Mouse (Mus musculus) ES-CJ7 (cell line): ENCODE measurements at regions not wholly inside any gene's neighbourhood (a gene's known extent, or its start where the extent isn't known, plus 50 kb on each side); places are given as distances from the start of the nearest gene placed in this dataset.

ENCODE experiments used
- DNase-seq: peaks from one replicate; pipeline ENCODE4 v3.0.0; 2011; ENCODE audit warnings: low read depth, low spot score

DNA sequence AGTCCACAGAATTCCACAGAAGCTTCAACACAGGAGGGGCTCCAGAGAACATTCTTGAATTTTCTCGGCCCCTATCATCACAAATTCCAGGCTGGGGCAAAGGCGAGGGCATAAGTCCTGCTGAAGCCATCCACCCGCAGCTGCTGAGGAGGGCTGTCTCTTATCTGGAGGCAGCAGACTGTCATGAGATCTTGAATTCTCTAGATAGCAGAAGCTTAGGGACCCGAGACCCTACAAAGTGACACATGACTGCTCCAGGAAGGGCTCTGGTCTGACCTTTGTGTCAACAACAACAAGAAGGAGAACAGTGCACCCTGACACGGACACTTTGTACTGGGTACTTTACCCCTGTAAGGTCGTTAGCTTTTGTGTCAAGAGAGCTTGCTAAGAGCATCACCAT is 57.2 kb downstream of the Lao1 start:
- no peak for DNase-seq

- peak; percentile 57 for DNase-seq
Observed at GRCm38 (mm10) chr4:119019013-119019781, 57.8 kb downstream of the Lao1 start.

- no peak for DNase-seq
Observed at GRCm38 (mm10) chr4:119022338-119022737, 61.0 kb downstream of the Lao1 start.

DNA sequence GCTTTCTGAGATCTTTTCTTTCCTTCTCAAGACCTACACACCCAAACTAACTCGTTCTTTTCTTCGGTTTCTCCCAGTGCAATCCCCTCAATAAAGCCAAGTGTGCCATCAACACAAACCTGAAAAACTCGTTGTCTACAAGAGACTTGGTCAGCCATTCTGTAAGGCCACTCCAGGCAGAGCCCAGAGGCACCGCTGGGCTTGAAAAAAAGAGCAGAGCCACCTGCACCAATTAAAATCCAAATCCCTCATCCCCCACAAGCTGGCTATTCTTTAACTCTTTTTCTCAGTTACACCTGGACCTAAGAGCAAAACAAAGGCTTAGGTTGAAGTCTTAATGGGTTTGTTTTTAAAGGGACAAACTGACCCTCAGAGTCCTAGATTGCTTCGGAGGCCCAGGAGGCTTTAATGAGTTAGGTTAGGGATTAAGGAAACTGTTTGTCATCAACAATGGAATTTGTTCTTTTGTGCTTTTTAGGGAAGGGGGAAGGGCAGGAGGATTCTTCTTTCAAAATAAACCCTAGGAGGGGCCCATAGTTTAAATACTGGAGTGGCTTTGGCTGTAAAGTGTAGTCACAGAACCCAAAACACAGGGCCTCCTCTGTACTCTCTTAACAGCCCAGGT is 65.0 kb downstream of the Lao1 start:
- peak; percentile 66 for DNase-seq

DNA sequence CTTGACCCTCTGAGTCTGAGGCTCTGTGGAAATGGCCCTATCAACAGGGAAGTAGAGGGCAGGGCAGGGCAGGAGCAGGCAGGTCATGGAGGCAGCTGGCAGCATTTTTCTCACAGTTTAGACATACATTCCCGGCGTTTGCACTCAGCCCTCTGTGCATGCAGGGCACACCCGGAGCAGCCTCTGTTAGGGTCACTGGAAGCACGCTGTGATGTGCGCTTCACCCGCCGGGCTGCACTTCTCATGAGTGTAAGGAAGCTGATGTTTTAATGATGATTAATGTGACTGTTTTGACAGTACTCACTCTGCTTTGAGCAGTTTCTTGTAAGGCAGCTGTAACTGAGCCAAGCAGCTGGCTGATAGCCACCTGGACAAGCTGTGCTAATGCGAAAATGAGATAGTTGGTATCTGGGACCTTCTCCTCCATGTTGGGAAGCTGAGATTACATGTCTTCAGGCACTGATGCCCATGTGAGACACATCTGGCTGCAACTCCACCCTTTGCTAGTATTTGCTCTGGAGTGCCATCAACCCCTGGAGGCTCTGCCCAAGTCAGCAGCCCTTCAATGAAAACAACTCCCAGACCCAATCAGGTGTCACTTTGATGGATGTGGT is 66.9 kb downstream of the Lao1 start:
- no peak for DNase-seq

DNA sequence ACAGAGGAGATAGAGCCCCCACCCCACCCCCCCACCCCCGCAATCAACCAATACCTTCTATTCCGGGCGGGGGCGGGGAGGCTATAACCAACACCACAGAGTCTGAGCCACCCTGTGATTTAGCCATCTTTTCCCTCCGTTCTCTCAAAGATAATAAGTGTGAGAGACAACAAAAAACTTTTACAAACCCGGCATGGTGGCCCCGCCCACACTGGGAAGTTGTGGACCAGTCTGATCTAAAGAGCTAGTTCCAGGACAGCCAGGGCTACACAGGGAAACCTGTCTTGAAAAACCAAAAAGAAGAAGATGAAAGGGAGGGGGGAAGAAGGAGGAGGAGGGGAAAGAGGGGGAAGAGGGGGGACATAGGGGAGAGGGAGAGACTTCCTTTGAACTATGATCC is 67.7 kb downstream of the Lao1 start:
- DNase-seq, result no peak

DNA sequence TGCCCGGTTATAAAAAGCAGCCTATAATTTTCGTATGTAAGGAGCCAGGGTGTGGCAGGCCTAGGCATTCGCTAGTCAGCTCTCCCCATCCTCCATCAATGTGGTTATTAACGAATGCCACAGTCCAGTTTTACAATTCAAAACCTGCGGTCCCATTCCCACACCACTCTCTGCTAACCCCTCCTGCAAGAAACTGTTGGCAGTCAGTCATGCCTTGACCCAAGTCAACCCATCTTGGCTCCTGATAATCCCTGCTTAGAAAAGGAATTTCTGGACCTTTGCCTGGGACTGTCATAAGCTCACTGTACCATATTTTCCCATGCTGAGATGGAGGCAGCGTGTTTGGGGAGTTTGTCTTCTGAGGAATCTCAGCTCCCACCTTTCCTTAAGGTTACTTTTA is 68.4 kb downstream of the Lao1 start:
- DNase-seq, result no peak

DNA sequence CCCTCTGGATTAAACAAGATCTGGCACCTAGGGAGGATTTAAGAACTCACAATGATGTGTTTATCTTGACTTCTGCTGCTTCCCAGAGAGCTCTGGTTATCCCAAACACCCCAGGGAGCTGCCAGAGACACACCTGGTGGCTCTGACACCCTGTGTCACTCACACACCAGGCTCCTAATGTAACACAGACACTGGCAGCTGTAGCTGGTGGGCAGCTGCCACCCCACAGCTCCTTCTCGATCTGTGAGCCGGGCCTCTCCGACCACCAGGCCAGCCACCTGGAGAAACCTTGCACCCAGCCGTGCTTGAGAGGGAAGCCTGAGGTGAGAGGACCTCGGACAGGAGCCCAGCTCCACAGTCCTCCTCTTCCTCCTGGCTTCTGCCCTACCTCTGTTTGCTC is 69.5 kb downstream of the Lao1 start:
- no peak for DNase-seq

DNA sequence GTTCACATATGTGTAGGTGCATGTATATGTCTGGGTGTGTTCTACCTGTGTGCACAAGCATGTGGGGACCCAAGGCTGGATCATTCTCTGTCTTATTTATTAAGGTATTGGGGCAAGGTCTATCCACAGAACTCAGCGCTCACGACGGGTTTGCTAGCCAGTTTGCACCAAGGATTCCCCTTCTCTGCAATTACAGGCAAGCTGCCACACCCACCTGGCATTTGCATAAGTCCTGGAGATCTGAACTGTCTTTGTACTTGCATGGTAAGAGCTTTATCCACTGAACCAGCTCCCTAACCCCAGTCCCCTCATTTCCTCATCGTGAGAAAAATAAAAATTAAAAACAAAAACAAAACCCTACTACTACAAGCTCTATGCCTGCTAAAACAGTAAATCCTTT is 71.6 kb downstream of the Lao1 start:
- peak; percentile 60 for DNase-seq

DNA sequence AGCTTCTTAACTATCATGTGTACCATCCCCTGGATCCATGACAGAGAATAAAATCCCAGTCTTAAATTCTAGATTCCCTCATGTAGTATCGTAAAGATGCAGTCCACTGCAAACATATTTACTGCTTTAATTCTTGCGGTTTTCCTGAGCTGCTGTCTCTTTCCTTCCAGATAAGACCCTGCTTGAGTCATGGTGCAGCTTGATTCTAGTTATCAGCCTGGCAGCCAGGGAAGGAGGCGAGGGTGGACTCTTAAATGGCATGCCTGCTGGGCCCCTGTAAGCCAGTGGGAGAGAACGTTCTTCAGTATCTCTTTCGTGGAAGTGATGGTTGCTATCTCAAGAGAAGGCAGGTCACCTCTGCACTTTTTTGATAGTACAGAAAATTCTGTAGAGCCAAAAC is 71.9 kb upstream of the Slc2a1 start:
- DNase-seq, result no peak

- DNase-seq, result no peak
Observed at GRCm38 (mm10) chr4:119040041-119040440, 68.5 kb upstream of the Slc2a1 start.

GRCm38 (mm10) chr4:119041616-119042015 is 66.9 kb upstream of the Slc2a1 start:
- no peak for DNase-seq

DNA sequence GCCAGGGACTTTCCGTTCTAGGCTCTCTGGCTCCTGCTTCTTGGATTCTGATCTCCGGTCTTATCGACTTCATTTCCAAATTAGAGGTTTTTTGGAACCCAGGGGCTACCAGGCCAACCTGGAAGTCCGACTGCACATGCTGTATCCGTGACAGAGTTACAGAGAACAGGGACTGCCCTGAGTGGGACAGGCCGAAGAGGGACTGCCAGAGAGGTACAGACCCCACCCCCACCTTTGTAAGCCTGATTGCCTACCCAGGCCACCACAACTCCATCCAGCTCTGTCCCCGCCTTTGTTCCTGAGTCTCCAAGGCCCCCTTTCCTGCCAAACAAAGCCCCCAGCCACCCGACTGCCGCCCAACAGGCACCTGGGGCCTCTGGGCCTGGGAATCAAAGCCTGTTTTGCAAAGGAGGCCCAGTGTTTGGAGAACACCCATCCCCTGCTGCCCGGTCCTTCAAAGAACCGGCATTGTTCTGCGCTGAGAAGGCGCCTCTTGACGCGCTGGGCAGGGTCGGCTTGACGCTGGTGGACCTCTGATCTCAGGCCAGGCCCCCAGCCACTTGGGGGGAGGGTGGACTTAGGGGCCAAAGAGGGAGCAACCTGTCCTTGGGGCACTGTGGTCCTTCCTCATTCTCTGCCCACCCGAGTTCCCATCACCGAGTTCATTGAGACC is 64.4 kb upstream of the Slc2a1 start:
- DNase-seq, result no peak

GRCm38 (mm10) chr4:119044836-119045235 is 63.7 kb upstream of the Slc2a1 start:
- DNase-seq, result no peak

GRCm38 (mm10) chr4:119050867-119051353 is 57.6 kb upstream of the Slc2a1 start:
- DNase-seq, result peak; percentile 31

DNA sequence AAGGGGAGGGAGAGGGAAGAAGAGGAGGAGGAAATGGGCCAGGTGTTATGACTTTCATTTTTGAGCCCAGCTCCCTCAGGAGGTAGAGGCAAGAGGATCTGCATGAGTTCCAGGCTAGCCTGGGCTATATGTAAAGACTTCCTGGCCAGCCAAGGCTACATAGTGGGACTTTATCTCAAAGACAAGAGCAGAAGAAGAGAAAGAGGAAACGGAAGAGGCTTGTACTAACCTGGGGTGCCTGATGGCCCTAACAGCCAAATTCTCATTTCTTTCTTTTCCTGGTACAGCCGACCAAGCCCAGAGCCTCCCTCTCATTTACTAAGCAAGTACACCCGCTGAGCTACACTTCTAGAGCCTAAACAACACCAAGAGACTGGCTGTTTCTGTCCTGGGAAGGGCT is 56.0 kb upstream of the Slc2a1 start:
- no peak for DNase-seq

GRCm38 (mm10) chr4:119053241-119053640 is 55.3 kb upstream of the Slc2a1 start:
- no peak for DNase-seq

GRCm38 (mm10) chr4:119053680-119054079 is 54.8 kb upstream of the Slc2a1 start:
- no peak for DNase-seq

DNA sequence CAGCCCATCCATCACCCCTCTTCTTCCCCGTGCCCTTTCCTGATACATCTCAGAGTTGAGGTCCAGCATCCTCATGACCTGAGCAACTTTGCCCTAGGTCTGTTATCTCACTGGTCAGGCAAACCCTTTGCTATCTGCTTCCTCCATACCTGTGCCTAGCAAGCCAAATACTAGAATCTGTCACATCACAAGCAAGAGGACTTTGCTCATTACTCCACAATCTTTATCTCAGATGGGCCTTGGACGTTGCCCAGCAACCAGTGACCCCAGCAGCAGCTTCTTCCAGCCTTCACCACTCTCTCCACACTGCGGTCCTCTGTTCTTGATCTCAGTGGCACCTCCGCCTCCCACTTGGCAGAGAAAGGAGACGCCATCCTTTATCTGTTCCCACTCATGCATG is 54.4 kb upstream of the Slc2a1 start:
- no peak for DNase-seq

DNA sequence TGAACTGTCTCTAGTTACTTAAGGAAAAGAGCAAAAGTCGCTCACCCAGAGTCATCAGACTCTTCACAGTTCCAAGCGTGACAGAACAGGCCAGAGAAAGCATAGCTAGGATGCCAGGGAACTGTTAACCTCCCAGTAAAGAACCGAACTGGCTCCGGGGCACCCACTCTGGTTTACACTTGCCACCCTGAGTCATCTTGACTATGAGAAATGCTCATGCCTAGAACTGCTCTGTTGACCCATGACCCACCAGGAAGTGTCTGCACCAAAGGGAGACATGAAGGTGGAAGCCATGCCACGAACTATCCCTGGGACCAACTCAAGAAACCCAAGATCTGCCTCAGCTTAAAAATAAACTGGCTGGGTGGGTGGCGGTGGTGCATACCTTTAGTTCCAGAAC is 51.3 kb upstream of the Slc2a1 start:
- DNase-seq, result no peak

GRCm38 (mm10) chr4:119057826-119058225 is 50.7 kb upstream of the Slc2a1 start:
- DNase-seq, result no peak
